Mouse (Mus musculus) liver, postnatal 0 days (tissue): ENCODE results near the gene Pld5. TPM values are rescaled to one million over a fixed set of nuclear protein-coding genes. Genes with fewer than 3 reads are reported as not detected.

Experiments used
- ATAC-seq: fragments of 200-750 bp; cut with Nextera tagmentation; 2 replicates; pipeline ENCODE4 v1.8.0; 2017; ENCODE audit warnings: mild to moderate bottlenecking, moderate library complexity
- DNase-seq: peaks from one replicate; pipeline ENCODE4 v3.0.0-alpha.2; 2016
- H3K27ac ChIP-seq: fragments of 300-500 bp; sonication (generic); 2 replicates; pipeline ENCODE4 v1.5.1; 2014; ENCODE audit warnings: antibody characterized with exemption, moderate library complexity, mild to moderate bottlenecking, low read depth
- H3K27me3 ChIP-seq: fragments of 300-500 bp; sonication (generic); 2 replicates; pipeline ENCODE4 v1.6.1; 2014; ENCODE audit warnings: low read length, control low read depth, mixed read lengths; ENCODE audit not compliant: insufficient read depth
- H3K36me3 ChIP-seq: fragments of 300-500 bp; sonication (generic); replicated peaks from 2 replicates; pipeline ENCODE4 v1.6.1; 2014; ENCODE audit warnings: mild to moderate bottlenecking, control low read depth, low read length, moderate library complexity, mixed read lengths; ENCODE audit not compliant: insufficient read depth
- H3K4me1 ChIP-seq: fragments of 300-500 bp; sonication (generic); 2 replicates; pipeline ENCODE4 v1.6.1; 2014; ENCODE audit warnings: antibody characterized with exemption, mild to moderate bottlenecking, control low read depth; ENCODE audit not compliant: insufficient read depth
- H3K4me2 ChIP-seq: fragments of 300-500 bp; sonication (generic); 2 replicates; pipeline ENCODE4 v1.6.1; 2014; ENCODE audit warnings: low read depth, mild to moderate bottlenecking, low read length, moderate library complexity, mixed read lengths
- H3K4me3 ChIP-seq: fragments of 300-500 bp; sonication (generic); 2 replicates; pipeline ENCODE4 v1.5.1; 2014; ENCODE audit warnings: low read depth, low read length
- H3K9ac ChIP-seq: fragments of 300-500 bp; sonication (generic); replicated peaks from 2 replicates; pipeline ENCODE4 v1.6.1; 2014; ENCODE audit warnings: mild to moderate bottlenecking, moderate library complexity
- H3K9me3 ChIP-seq: fragments of 300-500 bp; sonication (generic); 2 replicates; pipeline ENCODE4 v1.6.1; 2016; ENCODE audit warnings: mild to moderate bottlenecking, control low read depth, low read length, mixed read lengths
- CTCF ChIP-seq: sonication (generic); IDR thresholded peaks from 2 replicates; pipeline ENCODE4 v1.5.1; 2016; ENCODE audit warnings: antibody characterized with exemption, low read depth
- EP300 ChIP-seq: IDR thresholded peaks from 2 replicates; pipeline ENCODE4 v1.6.1; 2016; ENCODE audit warnings: antibody characterized with exemption, low read depth, mild to moderate bottlenecking
- WGBS: fragments of 180-500 bp; shearing (Covaris S2); extraction: QIAGEN DNeasy Blood & Tissue Kit; methylation state at CpG from one replicate; pipeline ENCODE4 v1.1.7; 2014; ENCODE audit not compliant: insufficient replicate concordance; 5-methylcytosine and 5-hydroxymethylcytosine counted together
- polyA plus RNA-seq: library from polyadenylated mRNA; unstranded; fragments of >200 nt; fragmentation: Nextera tagmentation; extraction: Ambion mirVana; gene quantifications from 2 replicates; pipeline ENCODE4 v1.2.1, GENCODE M21; 2015

Gene Pld5
- polyA plus RNA-seq, 1 experiment from 2014 or later: not detected

DNA sequence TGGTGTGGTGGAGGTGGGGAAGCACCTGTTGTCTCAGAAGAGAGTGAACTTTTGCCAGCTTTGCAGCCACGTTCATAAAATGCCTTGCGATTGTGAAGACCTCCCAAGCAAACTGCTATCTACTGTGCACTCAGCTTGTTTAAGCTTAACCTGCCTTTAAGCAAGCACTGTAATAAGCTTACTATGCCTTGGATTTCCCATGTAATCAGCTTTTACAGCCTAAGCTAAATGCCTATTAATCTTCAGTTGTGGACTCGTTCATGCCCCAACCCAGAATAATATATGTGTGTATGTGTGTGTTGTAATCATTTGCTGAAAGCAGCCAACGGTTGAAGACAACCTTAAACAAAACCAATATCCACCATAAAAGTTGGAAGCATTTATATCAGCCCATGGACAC is 232.1 kb downstream of the Pld5 start:
- TF ChIP-seq CTCF: no peak
- TF ChIP-seq EP300: no peak
- no peak for ATAC-seq
- no peaks in the 10 kb centered on the region for H3K36me3 ChIP-seq
- H3K27me3 ChIP-seq: no peaks in the 10 kb centered on the region
- no peak overlapping the region for H3K9ac ChIP-seq
- H3K4me3 ChIP-seq: no peak overlapping the region
- no peaks in the 10 kb centered on the region for H3K4me1 ChIP-seq
- H3K4me2 ChIP-seq: no peak overlapping the region
- H3K27ac ChIP-seq: no peak overlapping the region
- no peaks in the 10 kb centered on the region for H3K9me3 ChIP-seq
- 71% methylated on average over 4 of the region's 4 CpGs for WGBS
- no peak for DNase-seq

GRCm38 (mm10) chr1:176039923-176040322 is 235.2 kb downstream of the Pld5 start:
- Histone ChIP-seq H3K36me3 (no peaks in the 10 kb centered on the region), H3K4me2 (no peak overlapping the region), H3K27me3 (no peaks in the 10 kb centered on the region), H3K9ac (no peak overlapping the region), H3K4me1 (no peaks in the 10 kb centered on the region), H3K27ac (no peak overlapping the region), H3K9me3 (no peaks in the 10 kb centered on the region), H3K4me3 (no peak overlapping the region)
- TF ChIP-seq CTCF (no peak), EP300 (no peak)
- DNase-seq: no peak
- WGBS: 73% methylated on average over 3 of the region's 3 CpGs
- no peak for ATAC-seq

DNA sequence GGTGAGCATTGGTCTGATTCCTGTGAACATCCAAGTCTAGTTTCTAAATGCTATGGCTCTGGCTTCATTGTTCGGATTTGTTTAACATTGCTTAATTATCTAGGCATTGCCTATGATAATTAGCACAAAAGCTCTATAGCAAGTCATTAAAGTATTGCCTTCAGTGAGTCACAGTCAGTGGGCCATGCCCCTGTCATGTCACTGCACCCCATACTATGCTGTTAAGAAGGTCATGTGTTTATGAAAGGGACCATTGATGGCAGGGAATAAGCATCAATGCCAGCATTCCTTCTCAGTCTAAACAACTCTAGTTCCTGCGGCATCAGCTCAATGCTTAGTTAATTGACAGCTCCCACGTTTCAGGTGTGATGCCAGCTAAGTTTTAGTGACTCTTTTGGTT is 239.1 kb downstream of the Pld5 start:
- Histone ChIP-seq H3K36me3 (no peaks in the 10 kb centered on the region), H3K4me2 (no peak overlapping the region), H3K4me3 (no peak overlapping the region), H3K9me3 (no peaks in the 10 kb centered on the region), H3K9ac (no peak overlapping the region), H3K27me3 (no peaks in the 10 kb centered on the region), H3K4me1 (no peaks in the 10 kb centered on the region), H3K27ac (no peak overlapping the region)
- DNase-seq: no peak
- 74% methylated on average over 3 of the region's 3 CpGs for WGBS
- ATAC-seq: no peak
- TF ChIP-seq EP300: no peak
- no peak for TF ChIP-seq CTCF

DNA sequence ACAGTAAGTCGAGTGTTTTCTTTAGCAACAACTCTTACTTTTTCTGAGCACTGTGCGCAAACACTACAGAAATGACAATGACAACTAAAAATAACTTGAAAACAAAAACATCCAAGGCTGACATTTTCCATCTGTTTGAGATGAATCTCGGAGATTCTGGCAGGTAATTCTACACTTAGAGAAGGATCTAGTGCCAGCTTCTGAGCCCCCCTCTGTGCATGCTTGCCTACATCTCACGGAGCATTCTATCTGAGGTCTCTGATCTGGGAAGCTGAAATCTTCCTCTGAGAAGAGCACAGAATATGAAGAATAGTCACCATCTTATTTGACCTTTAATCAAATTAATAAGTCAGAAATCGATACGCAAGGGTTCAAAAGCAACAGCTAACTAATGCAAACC is 240.4 kb downstream of the Pld5 start:
- H3K9me3 ChIP-seq: no peaks in the 10 kb centered on the region

GRCm38 (mm10) chr1:176033698-176034097 is 241.4 kb downstream of the Pld5 start:
- no peak overlapping the region for H3K4me2 ChIP-seq
- no peaks in the 10 kb centered on the region for H3K36me3 ChIP-seq
- 67% methylated on average over 5 of the region's 5 CpGs for WGBS
- H3K27ac ChIP-seq: no peak overlapping the region
- ATAC-seq (no peak), DNase-seq (no peak)
- no peaks in the 10 kb centered on the region for H3K4me1 ChIP-seq
- no peaks in the 10 kb centered on the region for H3K9me3 ChIP-seq
- TF ChIP-seq EP300: no peak
- no peak for TF ChIP-seq CTCF
- no peak overlapping the region for H3K4me3 ChIP-seq
- no peaks in the 10 kb centered on the region for H3K27me3 ChIP-seq
- no peak overlapping the region for H3K9ac ChIP-seq

More for the DNA sequence above, 240.4 kb downstream of the Pld5 start:
- Histone ChIP-seq H3K4me3 (no peak overlapping the region), H3K36me3 (no peaks in the 10 kb centered on the region), H3K4me2 (no peak overlapping the region), H3K4me1 (no peaks in the 10 kb centered on the region), H3K27ac (no peak overlapping the region), H3K27me3 (no peaks in the 10 kb centered on the region), H3K9ac (no peak overlapping the region)
- TF ChIP-seq CTCF (no peak), EP300 (no peak)
- WGBS: 76% methylated on average over 6 of the region's 6 CpGs
- DNase-seq (no peak), ATAC-seq (no peak)

GRCm38 (mm10) chr1:176029063-176029462 is 246.0 kb downstream of the Pld5 start:
- DNase-seq (no peak), ATAC-seq (no peak)
- Histone ChIP-seq H3K9me3 (no peaks in the 10 kb centered on the region), H3K4me1 (no peaks in the 10 kb centered on the region), H3K27ac (no peak overlapping the region), H3K27me3 (no peaks in the 10 kb centered on the region), H3K4me3 (no peak overlapping the region), H3K4me2 (no peak overlapping the region), H3K36me3 (no peaks in the 10 kb centered on the region), H3K9ac (no peak overlapping the region)
- WGBS: 65% methylated on average over 1 of the region's 1 CpGs
- TF ChIP-seq EP300 (no peak), CTCF (no peak)

GRCm38 (mm10) chr1:176028397-176028796 is 246.7 kb downstream of the Pld5 start:
- H3K27ac ChIP-seq: no peak overlapping the region
- H3K9me3 ChIP-seq: no peaks in the 10 kb centered on the region
- no peaks in the 10 kb centered on the region for H3K36me3 ChIP-seq
- H3K27me3 ChIP-seq: no peaks in the 10 kb centered on the region
- TF ChIP-seq EP300: no peak
- TF ChIP-seq CTCF: no peak
- ATAC-seq: no peak
- no peak overlapping the region for H3K4me2 ChIP-seq
- no peaks in the 10 kb centered on the region for H3K4me1 ChIP-seq
- WGBS: 60% methylated on average over 3 of the region's 3 CpGs
- H3K9ac ChIP-seq: no peak overlapping the region
- no peak overlapping the region for H3K4me3 ChIP-seq
- no peak for DNase-seq
